Mouse (Mus musculus): ENCODE measurements around the gene Vps18. TPM values are rescaled to one million over a fixed set of nuclear protein-coding genes. Genes with fewer than 3 reads are reported as not detected.

Vps18 gene
- total RNA-seq, 1 experiment = 17.8 TPM

DNA sequence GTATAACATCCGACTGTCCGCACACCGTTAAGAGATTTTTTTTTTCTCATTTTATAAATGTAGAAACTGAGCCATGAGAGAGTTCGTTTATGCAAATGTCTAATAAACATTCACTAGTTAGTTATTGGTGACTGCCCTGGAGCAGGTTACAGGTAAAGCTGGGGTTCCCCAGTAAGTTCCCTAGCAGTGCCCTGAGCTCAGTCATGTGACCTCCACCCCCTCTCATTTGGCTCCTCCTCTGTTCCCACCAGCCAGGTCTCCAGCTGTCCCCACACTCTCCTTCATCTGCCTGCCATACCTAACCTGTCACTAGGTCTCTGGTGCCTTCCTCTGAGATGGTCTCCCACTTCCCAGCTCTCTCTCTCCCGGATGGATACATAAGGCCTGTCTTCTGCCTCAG, 1.2 kb upstream of the Vps18 start:
- H3K27ac ChIP-seq (ENCODE audit: insufficient read depth, low read depth, low read length, poor library complexity, severe bottlenecking) = no peak overlapping the region

DNA sequence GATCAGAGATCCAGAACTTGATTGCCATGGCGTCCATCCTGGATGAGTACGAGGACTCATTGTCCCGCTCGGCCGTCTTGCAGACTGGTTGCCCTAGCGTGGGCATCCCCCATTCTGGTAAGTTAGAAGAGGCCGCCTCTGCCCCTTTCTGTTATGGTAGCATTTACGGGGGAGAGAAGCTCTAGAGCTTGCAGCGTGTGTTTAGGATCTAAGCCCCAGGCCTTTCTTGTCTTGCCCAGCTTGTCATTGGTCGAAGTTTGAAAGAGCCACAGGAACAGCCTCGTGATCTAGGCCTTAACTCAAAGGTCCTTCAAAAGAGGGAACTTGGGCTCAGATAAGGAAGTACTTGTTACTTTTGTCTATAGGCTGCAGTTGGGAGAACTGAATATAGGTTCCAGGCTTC, 475 bp downstream of the Vps18 start:
- peak overlapping the region; percentile 14 for H3K27ac ChIP-seq (ENCODE audit: insufficient read depth, low read depth, low read length, poor library complexity, severe bottlenecking)
- no peak for DNase-seq (ENCODE audit: low read depth, low spot score)

More for the DNA sequence above, 1.2 kb upstream of the Vps18 start:
- H3K4me3 ChIP-seq (ENCODE audit: insufficient read depth in 1 of 2, low read depth in 1 of 2, low read length in 2 of 2, poor library complexity in 1 of 2, severe bottlenecking in 1 of 2) = no peak overlapping the region
- no peak for TF ChIP-seq MAFK (IDR thresholded peaks at IDR 0.05; ENCODE audit: insufficient read depth, low read depth, low read length)
- no peak for TF ChIP-seq CHD2 (IDR thresholded peaks at IDR 0.05; ENCODE audit: low read depth, low read length)
- no peak for TF ChIP-seq ZC3H11A (IDR thresholded peaks at IDR 0.05; ENCODE audit: borderline replicate concordance, low read depth, low read length)
- no peak for TF ChIP-seq ZNF384 (IDR thresholded peaks at IDR 0.05; ENCODE audit: low read depth, low read length)
- no peak for TF ChIP-seq HCFC1 (IDR thresholded peaks at IDR 0.05; ENCODE audit: borderline replicate concordance, insufficient read depth, low read length)
- H3K4me1 ChIP-seq (ENCODE audit: control insufficient read depth in 2 of 2, insufficient read depth in 2 of 2, low read length in 2 of 2, poor library complexity in 1 of 2) = peaks cover 0 to 10% of the 10 kb centered on the region in 2 experiments; a peak in 1 of 4 replicates
- in situ Hi-C loops (cut with MboI; ENCODE audit: low sequenced_read_pairs in 2 of 2, unreplicated experiment in 2 of 2) = no loop called here
- no peak for DNase-seq (ENCODE audit: low read depth, low spot score)
- H3K9me3 ChIP-seq (ENCODE audit: control insufficient read depth, insufficient read depth, low read depth, low read length) = no peaks in the 10 kb centered on the region
- H3K9ac ChIP-seq (ENCODE audit: insufficient read depth, low read depth, low read length, poor library complexity, severe bottlenecking) = no peak overlapping the region
- peaks cover 2% of the 10 kb centered on the region; the same call in 1 of the 2 replicates for H3K36me3 ChIP-seq (ENCODE audit: control insufficient read depth, insufficient read depth, low read length, poor library complexity, severe bottlenecking)

DNA sequence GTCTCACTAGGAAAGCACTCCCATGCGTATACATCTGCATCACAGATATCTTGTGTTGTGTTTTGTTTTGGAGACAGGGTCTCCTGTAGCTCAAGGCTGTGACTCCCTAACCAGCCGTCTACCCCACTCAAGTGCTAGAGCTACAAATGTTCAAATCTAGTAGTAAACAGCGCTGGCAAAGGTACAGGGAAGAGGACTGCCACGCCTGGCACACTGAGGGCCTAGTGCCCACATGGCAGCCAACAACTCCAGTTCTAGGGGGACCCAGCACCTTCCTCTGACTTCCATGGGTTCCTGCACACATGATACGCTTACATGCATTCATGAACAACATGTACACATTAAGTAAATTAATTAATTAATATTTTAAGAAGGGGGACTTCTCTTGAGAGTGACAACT, 3.7 kb downstream of the Vps18 start:
- no peak overlapping the region for H3K9ac ChIP-seq (ENCODE audit: insufficient read depth, low read depth, low read length, poor library complexity, severe bottlenecking)
- no peaks in the 10 kb centered on the region for H3K9me3 ChIP-seq (ENCODE audit: control insufficient read depth, insufficient read depth, low read depth, low read length)
- H3K36me3 ChIP-seq (ENCODE audit: control insufficient read depth, insufficient read depth, low read length, poor library complexity, severe bottlenecking) = peaks cover 28% of the 10 kb centered on the region; the same call in 1 of the 2 replicates
- in situ Hi-C loops (cut with MboI; ENCODE audit: low sequenced_read_pairs in 2 of 2, unreplicated experiment in 2 of 2) = loop anchor here in 1 of 2 experiments (10.0 kb wide), 1 partner anchor 223 kb away; no protein-coding TSS in a partner anchor
- H3K4me1 ChIP-seq (ENCODE audit: control insufficient read depth in 2 of 2, insufficient read depth in 2 of 2, low read length in 2 of 2, poor library complexity in 1 of 2) = peaks cover 0 to 15% of the 10 kb centered on the region in 2 experiments; a peak in 1 of 4 replicates
- no peak for DNase-seq (ENCODE audit: low read depth, low spot score)
- no peak for TF ChIP-seq ZC3H11A (IDR thresholded peaks at IDR 0.05; ENCODE audit: borderline replicate concordance, low read depth, low read length)
- no peak for TF ChIP-seq MAFK (IDR thresholded peaks at IDR 0.05; ENCODE audit: insufficient read depth, low read depth, low read length)
- no peak for TF ChIP-seq CHD2 (IDR thresholded peaks at IDR 0.05; ENCODE audit: low read depth, low read length)
- TF ChIP-seq HCFC1 (IDR thresholded peaks at IDR 0.05; ENCODE audit: borderline replicate concordance, insufficient read depth, low read length) = no peak
- TF ChIP-seq ZNF384 (IDR thresholded peaks at IDR 0.05; ENCODE audit: low read depth, low read length) = no peak
- no peak overlapping the region for H3K4me3 ChIP-seq (ENCODE audit: insufficient read depth in 1 of 2, low read depth in 1 of 2, low read length in 2 of 2, poor library complexity in 1 of 2, severe bottlenecking in 1 of 2)
- H3K27ac ChIP-seq (ENCODE audit: insufficient read depth, low read depth, low read length, poor library complexity, severe bottlenecking) = no peak overlapping the region

More for the DNA sequence above, 475 bp downstream of the Vps18 start:
- Histone ChIP-seq H3K9me3 (ENCODE audit: control insufficient read depth, insufficient read depth, low read depth, low read length) (no peaks in the 10 kb centered on the region), H3K4me1 (ENCODE audit: control insufficient read depth in 2 of 2, insufficient read depth in 2 of 2, low read length in 2 of 2, poor library complexity in 1 of 2) (peaks cover 0 to 15% of the 10 kb centered on the region in 2 experiments; a peak in 1 of 4 replicates), H3K9ac (ENCODE audit: insufficient read depth, low read depth, low read length, poor library complexity, severe bottlenecking) (peak overlapping the region; percentile 92), H3K36me3 (ENCODE audit: control insufficient read depth, insufficient read depth, low read length, poor library complexity, severe bottlenecking) (peaks cover 10% of the 10 kb centered on the region; the same call in 1 of the 2 replicates), H3K4me3 (ENCODE audit: insufficient read depth in 1 of 2, low read depth in 1 of 2, low read length in 2 of 2, poor library complexity in 1 of 2, severe bottlenecking in 1 of 2) (peak overlapping the region; percentile 82 to 92)
- in situ Hi-C loops (cut with MboI; ENCODE audit: low sequenced_read_pairs in 2 of 2, unreplicated experiment in 2 of 2) = no loop called here
- TF ChIP-seq CHD2 (IDR thresholded peaks at IDR 0.05; ENCODE audit: low read depth, low read length) = no peak
- TF ChIP-seq HCFC1 (IDR thresholded peaks at IDR 0.05; ENCODE audit: borderline replicate concordance, insufficient read depth, low read length) = no peak
- TF ChIP-seq ZNF384 (IDR thresholded peaks at IDR 0.05; ENCODE audit: low read depth, low read length) = no peak
- TF ChIP-seq MAFK (IDR thresholded peaks at IDR 0.05; ENCODE audit: insufficient read depth, low read depth, low read length) = no peak
- TF ChIP-seq ZC3H11A (IDR thresholded peaks at IDR 0.05; ENCODE audit: borderline replicate concordance, low read depth, low read length) = no peak

DNA sequence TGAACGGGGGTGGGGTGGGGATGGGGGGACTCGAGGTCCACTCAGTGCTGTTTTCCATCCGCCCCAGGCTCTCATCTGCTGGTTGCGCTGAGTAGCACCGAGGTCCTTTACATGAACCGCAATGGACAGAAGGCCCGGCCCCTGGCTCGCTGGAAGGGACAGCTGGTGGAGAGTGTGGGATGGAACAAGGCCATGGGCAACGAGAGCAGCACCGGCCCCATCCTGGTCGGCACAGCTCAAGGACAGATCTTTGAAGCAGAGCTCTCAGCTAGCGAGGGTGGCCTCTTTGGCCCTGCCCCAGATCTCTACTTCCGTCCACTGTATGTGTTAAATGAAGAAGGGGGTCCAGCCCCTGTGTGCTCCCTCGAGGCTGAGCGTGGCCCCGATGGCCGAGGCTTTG, 4.3 kb downstream of the Vps18 start:
- no peak for TF ChIP-seq ZNF384 (IDR thresholded peaks at IDR 0.05; ENCODE audit: low read depth, low read length)
- no peaks in the 10 kb centered on the region for H3K9me3 ChIP-seq (ENCODE audit: control insufficient read depth, insufficient read depth, low read depth, low read length)
- H3K9ac ChIP-seq (ENCODE audit: insufficient read depth, low read depth, low read length, poor library complexity, severe bottlenecking) = no peak overlapping the region
- no peak for DNase-seq (ENCODE audit: low read depth, low spot score)
- in situ Hi-C loops (cut with MboI; ENCODE audit: low sequenced_read_pairs in 2 of 2, unreplicated experiment in 2 of 2) = loop anchor here in 1 of 2 experiments (10.0 kb wide), 1 partner anchor 222 kb away; no protein-coding TSS in a partner anchor
- H3K27ac ChIP-seq (ENCODE audit: insufficient read depth, low read depth, low read length, poor library complexity, severe bottlenecking) = no peak overlapping the region
- H3K4me3 ChIP-seq (ENCODE audit: insufficient read depth in 1 of 2, low read depth in 1 of 2, low read length in 2 of 2, poor library complexity in 1 of 2, severe bottlenecking in 1 of 2) = peak overlapping the region; percentile 2 to 52; a peak in 2 of 4 replicates
- H3K36me3 ChIP-seq (ENCODE audit: control insufficient read depth, insufficient read depth, low read length, poor library complexity, severe bottlenecking) = peaks cover 33% of the 10 kb centered on the region; the same call in 1 of the 2 replicates
- H3K4me1 ChIP-seq (ENCODE audit: control insufficient read depth in 2 of 2, insufficient read depth in 2 of 2, low read length in 2 of 2, poor library complexity in 1 of 2) = peaks cover 0 to 13% of the 10 kb centered on the region in 2 experiments; a peak in 1 of 4 replicates
